Mouse (Mus musculus): Measurements from ENCODE around the gene Olfr572. TPM values are rescaled to one million over a fixed set of nuclear protein-coding genes. Genes with fewer than 3 reads are reported as not detected.

Olfr572 gene
- total RNA-seq (2014; fragmentation: Nextera tagmentation) (not detected in 2 replicates), total RNA-seq (2017) (not detected in 2 replicates)

DNA sequence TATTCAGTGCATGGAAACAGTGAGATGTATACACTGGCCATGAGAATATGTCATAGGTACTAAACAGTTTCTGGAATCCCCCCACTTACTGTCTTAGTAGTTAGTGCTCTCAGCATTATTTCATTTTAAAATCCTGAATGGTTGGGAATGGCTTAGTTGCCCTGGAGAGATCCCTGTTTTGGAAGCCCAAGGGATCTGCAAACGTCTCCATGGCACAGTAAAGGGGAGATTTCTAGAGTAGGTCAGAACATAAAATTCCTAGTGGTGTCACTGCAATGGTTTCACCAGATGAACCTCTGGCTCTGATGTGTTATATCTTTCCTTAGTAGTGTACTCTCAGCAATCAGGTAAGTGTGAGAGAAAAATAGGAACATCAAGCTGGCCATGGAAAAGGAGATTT lies at the start of gene Olfr572:
Olfr572 (plus strand) TSS at position 301 of the 400 bp plus-strand sequence.
- no peak for ATAC-seq (replicated peaks; ENCODE audit: low FRiP score, low TSS enrichment, poor library complexity, severe bottlenecking)

DNA sequence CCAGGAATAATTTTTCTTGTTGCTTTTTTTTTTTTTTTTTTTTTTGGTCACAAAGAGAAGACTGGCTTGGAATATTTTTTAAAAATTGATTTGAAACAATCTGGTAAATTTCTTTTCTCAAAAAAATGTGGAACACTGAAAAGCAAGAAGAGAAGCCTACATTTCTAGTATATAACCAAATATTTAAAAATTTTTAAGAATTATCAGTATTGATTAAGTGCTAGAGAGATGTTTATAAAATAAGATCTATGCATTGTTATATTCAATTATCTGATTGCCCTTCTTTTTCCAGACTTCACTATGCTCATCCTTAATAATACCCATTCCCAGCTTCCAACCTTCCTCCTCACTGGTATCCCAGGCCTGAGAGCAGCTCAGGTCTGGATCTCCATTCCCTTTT lies 47.4 kb upstream of the Olfr572 start, which contains the start of gene Olfr568:
Olfr568 (plus strand) TSS at position 301 of the 400 bp plus-strand sequence.
- ATAC-seq (replicated peaks; ENCODE audit: low FRiP score, low TSS enrichment, poor library complexity, severe bottlenecking): no peak

DNA sequence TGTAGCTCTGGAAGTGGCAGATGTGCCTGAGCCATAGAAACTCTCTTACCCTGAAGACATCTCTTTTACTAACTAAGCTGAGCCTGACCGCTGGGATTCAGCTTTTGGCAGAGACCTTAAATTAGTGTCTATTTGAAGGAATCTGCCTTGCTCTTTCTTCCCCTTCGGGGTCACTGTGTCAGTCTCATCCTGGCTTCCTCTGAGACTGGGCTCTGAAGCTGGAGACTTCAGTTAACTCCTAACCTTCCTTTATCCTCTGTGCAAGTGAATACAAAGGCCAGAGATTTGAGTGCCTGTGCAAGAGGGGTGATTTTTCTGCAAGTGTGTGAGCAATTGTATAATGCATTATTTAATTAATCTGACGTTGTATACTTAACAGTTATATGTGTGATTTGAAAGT lies 33.4 kb upstream of the Olfr572 start, which contains the start of gene Olfr569:
Olfr569 (minus strand) TSS at position 101 of the 400 bp plus-strand sequence.
- ATAC-seq (replicated peaks; ENCODE audit: low FRiP score, low TSS enrichment, poor library complexity, severe bottlenecking): no peak

DNA sequence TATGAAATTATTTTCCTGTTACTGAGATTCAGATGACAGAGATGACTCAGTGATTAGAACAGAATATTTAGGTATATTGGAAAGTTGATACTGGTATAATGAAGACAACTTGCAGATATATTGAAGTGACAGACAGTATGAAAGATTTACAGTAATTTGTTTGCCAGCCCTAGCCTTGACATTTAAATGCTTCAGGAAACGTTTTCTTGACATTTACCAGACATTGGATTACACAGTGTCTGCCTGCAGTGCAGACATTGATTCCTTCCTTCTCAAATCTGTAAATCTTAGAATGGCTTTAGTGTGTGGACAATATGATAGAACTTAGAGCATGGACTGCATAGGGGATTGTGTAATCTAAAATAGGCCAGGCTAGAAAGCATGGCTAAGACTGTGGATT lies 8.9 kb upstream of the Olfr572 start:
- ATAC-seq (replicated peaks; ENCODE audit: low FRiP score, low TSS enrichment, poor library complexity, severe bottlenecking): no peak

DNA sequence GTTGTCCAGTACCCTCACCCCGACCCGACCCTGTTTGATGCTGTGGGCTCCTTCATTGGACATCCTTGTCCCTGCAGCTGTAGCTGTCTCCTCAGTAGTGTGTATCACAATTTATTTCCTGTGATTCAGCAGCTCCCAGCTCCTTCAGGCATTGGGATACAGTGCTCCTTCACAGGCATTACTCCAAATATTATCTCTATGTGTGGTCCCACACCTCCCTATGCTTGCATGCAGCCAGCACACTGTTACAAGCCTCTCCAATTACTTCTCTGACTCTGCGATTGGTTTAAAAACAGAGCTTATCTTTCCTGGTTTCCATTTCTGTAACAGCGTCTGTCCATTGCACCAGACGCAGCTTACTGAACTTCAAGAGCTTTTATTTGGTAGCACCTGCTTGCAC lies 7.8 kb upstream of the Olfr572 start:
- no peak for ATAC-seq (replicated peaks; ENCODE audit: low FRiP score, low TSS enrichment, poor library complexity, severe bottlenecking)

DNA sequence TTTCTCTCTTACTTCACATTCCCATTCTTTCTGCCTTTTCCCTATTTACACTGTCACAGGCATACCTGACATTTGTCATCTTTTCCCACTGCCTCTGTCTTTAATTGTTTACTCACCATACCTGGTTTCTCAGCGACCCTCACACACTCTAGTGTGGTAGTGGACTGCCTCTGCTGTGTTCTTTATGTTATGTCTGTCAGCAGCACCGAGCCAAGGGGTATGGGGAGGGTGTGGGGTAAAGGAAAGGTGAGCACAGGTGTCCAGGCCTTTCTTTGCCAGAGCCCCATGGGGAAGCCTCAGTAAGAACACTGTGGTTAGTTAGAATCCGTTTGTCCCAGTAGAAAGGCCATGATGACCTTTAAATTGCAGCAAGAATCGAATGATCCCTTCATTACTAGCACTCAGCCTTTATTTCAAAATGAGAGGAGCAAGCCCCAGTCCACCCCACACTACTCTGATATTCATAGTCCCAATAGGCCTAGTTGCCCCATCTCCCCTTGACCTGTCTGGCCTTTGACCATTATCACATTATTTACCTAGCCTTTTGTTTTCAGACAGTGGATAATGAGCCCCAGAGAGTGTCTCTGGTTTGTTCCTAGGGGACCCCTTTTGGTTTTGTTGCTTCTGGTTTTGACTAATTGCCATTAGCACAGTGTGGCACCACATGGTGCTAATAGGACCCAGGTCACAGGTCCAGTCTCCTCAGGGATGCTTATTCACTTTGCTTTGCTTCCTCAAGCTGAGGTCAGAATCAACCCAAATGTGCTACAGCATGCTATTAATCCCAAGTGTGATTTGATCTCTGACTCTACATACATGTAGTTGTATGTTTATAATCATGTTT lies 7.0 kb upstream of the Olfr572 start, which contains the start of gene Olfr571:
Olfr571 (minus strand) TSS at position 505 of the 844 bp plus-strand sequence.
- ATAC-seq (replicated peaks; ENCODE audit: low FRiP score, low TSS enrichment, poor library complexity, severe bottlenecking): no peak

DNA sequence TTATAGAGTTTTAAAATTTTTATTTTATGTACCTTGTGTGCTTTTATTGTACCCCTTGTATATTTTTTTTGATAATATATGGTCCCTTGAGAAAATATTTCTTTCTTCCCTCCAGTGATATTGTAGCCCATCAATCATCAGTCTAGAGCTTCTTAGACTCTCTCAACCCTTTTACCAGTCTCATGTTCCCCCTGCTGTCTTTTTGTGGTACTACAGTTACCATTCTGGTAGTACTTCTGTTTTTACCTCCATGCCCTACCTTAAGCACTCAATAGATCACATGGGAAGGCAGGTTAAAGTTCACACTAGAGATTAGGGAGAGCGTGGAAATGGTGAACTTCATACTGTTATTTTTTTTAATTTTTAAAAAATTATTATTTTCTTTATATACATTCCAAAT lies 4.6 kb upstream of the Olfr572 start:
- peak; percentile 91 for ATAC-seq (replicated peaks; ENCODE audit: low FRiP score, low TSS enrichment, poor library complexity, severe bottlenecking)

DNA sequence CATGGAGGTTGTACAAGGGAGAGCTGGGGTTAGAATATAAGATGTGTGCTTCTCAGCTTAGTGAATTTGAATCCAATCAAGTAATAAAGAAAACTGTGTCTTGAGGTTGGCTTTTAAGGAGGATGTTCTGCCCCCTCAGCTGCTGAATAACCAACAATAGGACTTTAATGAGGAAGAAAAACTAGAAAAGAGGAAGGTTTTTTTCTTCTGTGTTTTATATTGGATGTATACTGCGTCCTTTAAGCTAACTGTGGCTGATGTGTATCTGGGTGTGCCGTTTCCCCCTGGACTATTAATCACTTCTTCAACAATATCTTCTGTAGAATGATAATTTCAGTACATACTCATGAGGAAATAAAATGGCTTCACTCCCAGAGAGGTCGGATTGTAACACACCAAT lies 2.9 kb downstream of the Olfr572 start:
- ATAC-seq (replicated peaks; ENCODE audit: low FRiP score, low TSS enrichment, poor library complexity, severe bottlenecking): no peak

DNA sequence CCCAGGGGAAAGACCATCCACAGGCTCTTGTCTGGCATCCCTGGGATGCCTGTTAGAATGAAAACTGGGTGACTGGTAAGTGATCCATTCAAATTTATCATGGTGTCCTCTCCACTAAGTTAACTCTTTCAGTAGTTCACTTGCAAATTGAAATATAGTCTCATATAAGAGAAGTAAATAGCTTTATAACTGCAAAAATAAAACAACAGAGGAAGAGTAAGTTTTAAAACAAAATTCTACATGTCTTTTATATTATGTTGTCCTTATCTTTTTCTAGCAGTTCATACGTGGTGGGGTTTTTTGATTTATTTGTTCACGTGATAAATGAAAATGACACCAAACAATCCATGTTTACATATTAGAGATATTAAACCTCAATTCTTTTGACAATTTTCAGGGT lies 18.3 kb downstream of the Olfr572 start, which contains the start of gene Olfr573-ps1:
Olfr573-ps1 (minus strand) TSS at position 101 of the 400 bp plus-strand sequence.
- no peak for ATAC-seq (replicated peaks; ENCODE audit: low FRiP score, low TSS enrichment, poor library complexity, severe bottlenecking)

DNA sequence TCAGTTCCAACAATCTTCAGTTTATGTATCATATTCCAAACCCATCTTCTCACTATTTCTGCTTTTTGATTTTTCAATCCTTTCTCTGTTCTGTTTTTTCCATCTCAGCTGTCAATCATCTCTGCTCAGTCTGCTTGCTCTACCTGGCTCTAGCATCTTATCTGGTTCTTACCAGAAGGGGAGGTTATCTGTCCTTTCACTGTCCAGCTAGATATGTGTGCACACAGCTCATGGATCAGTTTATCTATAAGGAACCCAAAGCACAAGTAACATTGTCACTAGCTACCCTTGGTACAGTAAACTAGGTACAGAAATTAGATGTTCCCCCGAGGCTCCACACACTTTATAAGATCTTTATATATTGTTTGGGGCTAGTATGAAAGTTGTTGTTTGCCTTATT lies 19.2 kb downstream of the Olfr572 start:
- ATAC-seq (replicated peaks; ENCODE audit: low FRiP score, low TSS enrichment, poor library complexity, severe bottlenecking): no peak

DNA sequence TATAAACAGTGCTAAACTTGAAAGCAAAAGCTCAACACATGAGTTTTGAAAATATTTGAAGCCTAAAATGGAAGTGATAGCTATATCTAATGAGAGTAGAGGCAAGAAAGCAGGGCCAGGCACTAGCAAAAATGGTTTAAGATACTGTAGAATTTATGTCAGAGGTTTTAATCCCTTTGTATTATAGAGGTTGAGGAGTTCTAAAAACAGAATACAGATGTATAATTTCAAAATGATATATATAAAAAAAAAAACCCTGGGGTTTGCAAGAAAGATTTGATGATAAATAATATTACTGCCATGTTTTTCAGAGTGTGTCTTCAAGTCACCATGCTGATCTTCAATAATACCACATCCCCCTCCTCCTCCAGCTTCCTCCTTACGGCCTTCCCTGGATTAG lies 24.0 kb downstream of the Olfr572 start, which contains the start of gene Olfr574:
Olfr574 (plus strand) TSS at position 301 of the 400 bp plus-strand sequence.
- no peak for ATAC-seq (replicated peaks; ENCODE audit: low FRiP score, low TSS enrichment, poor library complexity, severe bottlenecking)

DNA sequence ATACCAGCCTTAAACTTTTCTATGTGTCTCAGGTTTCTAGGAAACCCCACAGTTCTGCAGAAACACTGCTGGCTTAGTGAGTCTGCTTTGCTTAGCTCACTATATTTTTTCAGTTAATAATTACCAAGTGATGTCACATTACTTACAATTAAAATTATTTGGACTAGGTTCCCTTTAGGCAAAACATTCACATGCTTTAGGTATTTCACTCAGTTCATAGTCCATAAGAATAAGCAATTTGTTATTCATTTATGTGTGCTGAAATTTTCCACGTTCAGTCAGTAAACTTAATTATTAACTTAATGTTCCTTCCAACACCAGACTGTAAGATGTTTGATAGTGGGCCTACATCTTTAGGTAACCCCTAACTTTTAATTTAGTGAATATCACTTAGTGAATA lies 26.5 kb downstream of the Olfr572 start:
- ATAC-seq (replicated peaks; ENCODE audit: low FRiP score, low TSS enrichment, poor library complexity, severe bottlenecking): no peak

DNA sequence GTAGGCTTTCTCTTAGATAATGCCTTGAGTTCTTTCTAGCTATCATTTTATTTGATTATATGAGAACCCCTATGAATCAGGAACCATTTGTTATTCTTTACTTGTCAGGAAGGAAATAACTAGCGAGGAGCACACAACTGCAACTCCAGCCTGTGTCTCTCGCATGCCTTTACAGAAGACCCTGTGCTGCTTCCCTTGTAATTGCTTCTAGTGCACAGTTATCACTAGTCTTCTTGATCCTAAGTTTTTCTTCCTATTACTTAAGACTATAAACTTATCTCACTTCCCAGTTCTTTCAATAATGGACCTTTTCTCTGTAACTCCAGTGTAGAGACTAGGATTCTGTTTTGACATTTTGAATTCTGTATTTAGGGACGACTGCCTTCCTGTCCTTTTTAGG lies 33.9 kb downstream of the Olfr572 start:
- no peak for ATAC-seq (replicated peaks; ENCODE audit: low FRiP score, low TSS enrichment, poor library complexity, severe bottlenecking)

DNA sequence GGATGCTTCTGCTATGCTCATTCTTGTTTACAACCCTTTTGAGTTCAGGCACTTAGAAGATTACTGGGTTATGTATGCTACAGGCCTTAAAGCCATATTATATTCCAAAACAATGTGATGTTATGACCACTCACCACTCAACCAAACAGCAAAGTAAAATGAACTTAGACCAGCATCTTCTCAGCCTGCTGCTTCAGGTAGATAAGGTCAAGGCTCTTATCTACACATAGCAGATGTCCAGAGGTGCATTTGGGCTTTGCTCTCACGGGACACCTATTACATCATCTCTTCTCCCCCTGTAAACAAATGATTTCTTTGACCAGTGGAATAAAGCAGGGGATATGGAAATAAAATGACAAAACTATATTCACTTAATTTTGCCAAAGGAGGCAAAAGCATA lies 34.4 kb downstream of the Olfr572 start, which contains the start of gene Olfr575:
Olfr575 (minus strand) TSS at position 183 of the 400 bp plus-strand sequence.
- ATAC-seq (replicated peaks; ENCODE audit: low FRiP score, low TSS enrichment, poor library complexity, severe bottlenecking): no peak

DNA sequence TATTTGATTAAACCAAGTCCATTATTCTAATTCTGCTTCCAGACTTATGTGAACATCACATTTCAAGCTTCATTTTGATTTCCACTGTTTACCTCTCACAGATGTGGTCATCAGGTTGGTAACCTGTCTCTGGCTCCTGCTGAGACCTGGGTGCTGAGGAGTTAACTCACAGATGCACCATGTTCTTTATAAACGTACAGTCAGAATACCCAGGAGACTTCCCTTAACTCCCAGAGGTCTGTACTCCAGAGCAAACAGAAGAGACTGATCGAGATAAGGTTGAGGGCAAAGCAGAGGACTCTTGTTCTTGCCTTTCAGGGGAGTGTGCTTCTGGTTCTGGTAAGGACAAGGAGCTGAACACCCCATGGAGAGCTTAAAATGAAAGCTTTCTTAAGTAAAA lies 38.2 kb downstream of the Olfr572 start, which contains the start of gene Olfr576:
Olfr576 (plus strand) TSS at position 301 of the 400 bp plus-strand sequence.
- no peak for ATAC-seq (replicated peaks; ENCODE audit: low FRiP score, low TSS enrichment, poor library complexity, severe bottlenecking)

DNA sequence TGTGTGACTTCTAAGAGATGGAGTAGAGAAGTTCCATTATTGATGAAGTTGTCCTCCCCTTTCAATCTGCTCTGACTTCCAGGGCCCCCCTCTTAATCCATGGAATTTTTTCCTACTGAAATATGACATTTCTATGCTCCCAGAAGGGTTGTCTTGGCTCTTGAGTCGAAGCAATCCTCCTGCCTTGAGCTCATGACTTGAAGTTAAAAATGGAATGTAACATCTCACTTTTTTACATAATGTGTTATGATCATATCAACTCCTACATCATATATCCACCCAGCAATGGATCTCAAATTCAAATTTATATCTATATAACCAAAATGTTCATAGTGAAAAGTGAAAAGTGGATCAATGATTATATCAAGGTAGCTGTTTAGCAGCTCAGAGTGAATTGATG lies 50.2 kb downstream of the Olfr572 start:
- ATAC-seq (replicated peaks; ENCODE audit: low FRiP score, low TSS enrichment, poor library complexity, severe bottlenecking): no peak

DNA sequence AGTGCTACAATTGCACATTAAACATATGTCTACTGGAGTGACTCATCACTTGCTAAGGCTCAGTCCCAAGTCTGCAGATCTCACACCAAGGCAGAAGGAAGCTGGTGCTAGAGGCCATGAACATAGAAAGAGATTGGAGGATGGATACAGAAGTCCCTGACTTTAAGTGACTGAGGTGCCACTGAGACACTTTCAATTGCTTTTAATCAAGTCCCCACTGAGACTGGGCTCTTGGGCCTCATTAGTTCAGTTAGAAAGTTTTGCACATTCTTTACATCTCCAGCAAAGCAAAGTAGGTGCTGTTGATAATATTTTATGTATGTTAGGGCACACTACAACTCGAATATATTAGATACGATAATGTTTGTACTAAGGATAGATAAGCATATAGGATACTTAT lies 51.6 kb downstream of the Olfr572 start, which contains the start of gene Olfr577:
Olfr577 (minus strand) TSS at position 101 of the 400 bp plus-strand sequence.
- no peak for ATAC-seq (replicated peaks; ENCODE audit: low FRiP score, low TSS enrichment, poor library complexity, severe bottlenecking)
